Comparison of ENCODE assay signal across 8 mouse cellular contexts in the genomic region with DNA sequence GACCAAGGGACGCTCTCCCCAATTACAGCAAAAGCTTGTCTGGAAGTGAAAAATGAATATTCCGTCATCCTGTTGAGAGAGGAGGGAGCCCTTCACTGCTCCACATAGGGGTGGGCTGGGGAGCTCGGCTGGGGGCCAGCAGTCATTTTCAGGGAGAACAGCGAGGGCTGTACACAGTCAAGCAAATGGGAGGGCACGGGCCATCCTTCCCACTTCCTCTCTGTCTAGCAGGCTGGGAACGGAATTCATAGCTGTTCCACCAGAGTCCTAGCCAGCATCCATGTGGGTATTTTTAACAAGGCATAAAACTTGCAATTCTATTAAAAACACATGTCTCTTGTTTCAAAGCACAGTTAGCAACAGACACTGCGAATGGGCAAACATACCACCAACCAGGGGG. TPM values are rescaled to one million over a fixed set of nuclear protein-coding genes. Genes with fewer than 3 reads are reported as not detected.
DNase-seq lines count a peak whose midpoint lies in the region; ATAC-seq and TF ChIP-seq lines count a peak whose summit lies in the region.

No protein-coding gene starts in this region.

- no peak for TF ChIP-seq EP300 in lung, postnatal 0 days (IDR thresholded peaks at IDR 0.05)
- no peak for TF ChIP-seq EP300 in liver, postnatal 0 days (IDR thresholded peaks at IDR 0.05; ENCODE audit: low read depth)

- no peak overlapping the region for H3K4me2 ChIP-seq in intestine, embryonic 16.5 days (ENCODE audit: low read depth, low read length)
- no peak overlapping the region; the same call in 1 of the 2 replicates for H3K4me2 ChIP-seq in lung, postnatal 0 days (replicated peaks; ENCODE audit: low read depth, low read length)
- H3K4me2 ChIP-seq in liver, postnatal 0 days (ENCODE audit: low read depth, low read length), result no peak overlapping the region

- no peaks in the 10 kb centered on the region for H3K36me3 ChIP-seq in embryonic facial prominence, embryonic 10.5 days (replicated peaks)
- no peaks in the 10 kb centered on the region for H3K36me3 ChIP-seq in intestine, embryonic 16.5 days (ENCODE audit: control insufficient read depth, insufficient read depth, low read length)
- no peaks in the 10 kb centered on the region for H3K36me3 ChIP-seq in lung, postnatal 0 days (ENCODE audit: insufficient read depth, low read length)
- H3K36me3 ChIP-seq in liver, postnatal 0 days (replicated peaks; ENCODE audit: insufficient read depth, low read length), result no peaks in the 10 kb centered on the region

- H3K4me1 ChIP-seq in embryonic facial prominence, embryonic 10.5 days, result peaks cover 25% of the 10 kb centered on the region
- no peaks in the 10 kb centered on the region for H3K4me1 ChIP-seq in intestine, embryonic 16.5 days (ENCODE audit: control insufficient read depth, insufficient read depth, low read length)
- no peaks in the 10 kb centered on the region; the same call in 1 of the 2 replicates for H3K4me1 ChIP-seq in lung, postnatal 0 days (ENCODE audit: insufficient read depth, low read depth, low read length)
- no peaks in the 10 kb centered on the region for H3K4me1 ChIP-seq in liver, postnatal 0 days (ENCODE audit: insufficient read depth)

- no peak overlapping the region for H3K9ac ChIP-seq in intestine, embryonic 16.5 days (ENCODE audit: low read depth, low read length)
- H3K9ac ChIP-seq in lung, postnatal 0 days (replicated peaks; ENCODE audit: low read depth), result no peak overlapping the region
- no peak overlapping the region for H3K9ac ChIP-seq in liver, postnatal 0 days (replicated peaks)

- H3K27me3 ChIP-seq in embryonic facial prominence, embryonic 10.5 days (replicated peaks; ENCODE audit: low read depth, poor library complexity, severe bottlenecking), result no peaks in the 10 kb centered on the region
- no peaks in the 10 kb centered on the region for H3K27me3 ChIP-seq in intestine, embryonic 16.5 days (replicated peaks; ENCODE audit: control insufficient read depth, insufficient read depth, low read length)
- H3K27me3 ChIP-seq in lung, postnatal 0 days (replicated peaks; ENCODE audit: insufficient read depth, low read length), result no peaks in the 10 kb centered on the region
- no peaks in the 10 kb centered on the region for H3K27me3 ChIP-seq in liver, postnatal 0 days (ENCODE audit: insufficient read depth, low read length)

- H3K9me3 ChIP-seq in embryonic facial prominence, embryonic 10.5 days, result no peaks in the 10 kb centered on the region
- no peaks in the 10 kb centered on the region for H3K9me3 ChIP-seq in intestine, embryonic 16.5 days (ENCODE audit: control insufficient read depth, low read length)
- H3K9me3 ChIP-seq in lung, postnatal 0 days (ENCODE audit: low read length), result no peaks in the 10 kb centered on the region
- H3K9me3 ChIP-seq in liver, postnatal 0 days (ENCODE audit: low read length), result no peaks in the 10 kb centered on the region; the same call in 1 of the 2 replicates

- H3K4me3 ChIP-seq in embryonic facial prominence, embryonic 10.5 days, result no peak overlapping the region
- no peak overlapping the region for H3K4me3 ChIP-seq in intestine, embryonic 16.5 days (ENCODE audit: low read length)
- H3K4me3 ChIP-seq in lung, postnatal 0 days (ENCODE audit: low read depth, low read length), result no peak overlapping the region
- no peak overlapping the region for H3K4me3 ChIP-seq in liver, postnatal 0 days (ENCODE audit: low read depth, low read length)

- H3K27ac ChIP-seq in embryonic facial prominence, embryonic 10.5 days (replicated peaks), result peak overlapping the region; percentile 67
- H3K27ac ChIP-seq in intestine, embryonic 16.5 days (ENCODE audit: low read length), result peak overlapping the region; percentile 24; the same call in 1 of the 2 replicates
- H3K27ac ChIP-seq in lung, postnatal 0 days (ENCODE audit: low read length), result no peak overlapping the region
- no peak overlapping the region for H3K27ac ChIP-seq in liver, postnatal 0 days (ENCODE audit: low read depth)

- DNase-seq in embryo, embryonic 11 days, result peak; percentile 52
- no peak for DNase-seq in embryo, embryonic 10 days (ENCODE audit: low spot score)
- DNase-seq in embryonic facial prominence, embryonic 10.5 days (ENCODE audit: low spot score), result peak; percentile 30
- peak; percentile 27 for DNase-seq in lung, postnatal 0 days (ENCODE audit: low spot score)
- DNase-seq in B cell, adult 2 months, result no peak
- DNase-seq in liver, postnatal 0 days, result no peak

- ATAC-seq in intestine, embryonic 16.5 days, result peak; percentile 77
- ATAC-seq in lung, postnatal 0 days, result peak; percentile 68
- no peak for ATAC-seq in liver, postnatal 0 days
- no peak for ATAC-seq in inflammation-experienced regulatory T-cells, adult 6 months

- 49% methylated on average over 7 of the region's 7 CpGs for WGBS in embryonic facial prominence, embryonic 10.5 days
- 44% methylated on average over 7 of the region's 7 CpGs for WGBS in intestine, embryonic 16.5 days
- whole genome bisulfite sequencing in lung, postnatal 0 days, result 48% methylated on average over 7 of the region's 7 CpGs
- WGBS in liver, postnatal 0 days (ENCODE audit: insufficient replicate concordance), result 50% methylated on average over 7 of the region's 7 CpGs

- no peak for TF ChIP-seq CTCF in lung, postnatal 0 days (IDR thresholded peaks at IDR 0.05)
- TF ChIP-seq CTCF in liver, postnatal 0 days (IDR thresholded peaks at IDR 0.05; ENCODE audit: low read depth), result no peak

RNA-seq across cellular contexts. Expression of a gene that starts 59.0 kb away (rescaled TPM):
- polyA plus RNA-seq in embryonic facial prominence, embryonic 10.5 days (2016; fragmentation: Nextera tagmentation; extraction: Ambion mirVana), result 2.6 and 3.6 TPM in 2 replicates
- 9.1 and 10.7 TPM in 2 replicates for polyA plus RNA-seq in intestine, embryonic 16.5 days (2015; fragmentation: Nextera tagmentation; extraction: Ambion mirVana)
- 114 and 116 TPM in 2 replicates for polyA plus RNA-seq in lung, postnatal 0 days (2015; fragmentation: Nextera tagmentation; extraction: Ambion mirVana)
- 0.69 and 1.3 TPM in 2 replicates for polyA plus RNA-seq in liver, postnatal 0 days (2015; fragmentation: Nextera tagmentation; extraction: Ambion mirVana)
- polyA plus RNA-seq in inflammation-experienced regulatory T-cells, adult 6 months (2017; shearing (Covaris generic)), result under 1 TPM; 0.34 to 0.46 (median 0.40) TPM

Comparison
In these comparisons a context has a peak if more than half of its experiments do, and no peak if none do; other contexts are left out.
1. DNase-seq: peak in embryo, embryonic 11 days (single experiment), embryonic facial prominence, embryonic 10.5 days (single experiment) and lung, postnatal 0 days (single experiment); none in embryo, embryonic 10 days (single experiment), B cell, adult 2 months (0 of 2) and liver, postnatal 0 days (single experiment).
2. H3K27ac ChIP-seq: peak in embryonic facial prominence, embryonic 10.5 days (single experiment) and intestine, embryonic 16.5 days (single experiment); none in lung, postnatal 0 days (single experiment) and liver, postnatal 0 days (single experiment).
3. ATAC-seq: peak in intestine, embryonic 16.5 days (single experiment) and lung, postnatal 0 days (single experiment); none in liver, postnatal 0 days (single experiment) and inflammation-experienced regulatory T-cells, adult 6 months (single experiment).